Mouse (Mus musculus): ENCODE measurements around the gene Gm45799. TPM values are rescaled to one million over a fixed set of nuclear protein-coding genes. Genes with fewer than 3 reads are reported as not detected.
A peak's percentile ranks its signal among the peaks of the same experiment; 100 is the strongest.

Gm45799 gene
- polyA plus RNA-seq, 1 experiment from 2014 or later = 14.0 TPM

DNA sequence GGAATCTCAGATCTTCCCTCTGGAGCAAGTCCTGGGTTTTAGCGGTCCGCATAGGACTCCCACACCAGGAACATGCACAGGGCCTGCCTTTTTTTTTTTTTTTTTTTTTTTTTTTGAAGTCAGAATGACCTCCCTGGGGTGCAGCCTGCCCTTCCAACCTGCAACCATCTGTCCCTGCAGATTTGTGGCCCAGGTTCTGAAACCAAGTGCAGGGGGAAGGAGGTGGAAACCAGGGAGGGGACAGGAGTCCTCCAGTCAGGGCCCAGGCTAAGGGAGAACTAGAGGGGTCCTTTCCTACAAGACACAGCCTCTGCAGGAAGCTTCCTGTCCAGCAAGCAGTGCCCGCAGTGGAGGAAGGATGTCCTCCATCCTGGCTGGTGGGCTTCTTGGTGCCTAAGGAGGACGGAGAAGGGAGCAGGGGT lies 7.8 kb upstream of the Gm45799 start:
- Histone ChIP-seq H3K27ac (peak overlapping the region; percentile 88), H3K4me1 (peaks cover 20% of the 10 kb centered on the region), H3K36me3 (peaks cover 25% of the 10 kb centered on the region), H3K9me3 (replicated peaks) (no peaks in the 10 kb centered on the region), H3K27me3 (ENCODE audit: low read depth, poor library complexity, severe bottlenecking) (peaks cover 6% of the 10 kb centered on the region), H3K4me3 (peak overlapping the region; percentile 76)
- 26% methylated on average over 4 of the region's 4 CpGs for whole genome bisulfite sequencing
- DNase-seq (ENCODE audit: low spot score) = peak; percentile 51

DNA sequence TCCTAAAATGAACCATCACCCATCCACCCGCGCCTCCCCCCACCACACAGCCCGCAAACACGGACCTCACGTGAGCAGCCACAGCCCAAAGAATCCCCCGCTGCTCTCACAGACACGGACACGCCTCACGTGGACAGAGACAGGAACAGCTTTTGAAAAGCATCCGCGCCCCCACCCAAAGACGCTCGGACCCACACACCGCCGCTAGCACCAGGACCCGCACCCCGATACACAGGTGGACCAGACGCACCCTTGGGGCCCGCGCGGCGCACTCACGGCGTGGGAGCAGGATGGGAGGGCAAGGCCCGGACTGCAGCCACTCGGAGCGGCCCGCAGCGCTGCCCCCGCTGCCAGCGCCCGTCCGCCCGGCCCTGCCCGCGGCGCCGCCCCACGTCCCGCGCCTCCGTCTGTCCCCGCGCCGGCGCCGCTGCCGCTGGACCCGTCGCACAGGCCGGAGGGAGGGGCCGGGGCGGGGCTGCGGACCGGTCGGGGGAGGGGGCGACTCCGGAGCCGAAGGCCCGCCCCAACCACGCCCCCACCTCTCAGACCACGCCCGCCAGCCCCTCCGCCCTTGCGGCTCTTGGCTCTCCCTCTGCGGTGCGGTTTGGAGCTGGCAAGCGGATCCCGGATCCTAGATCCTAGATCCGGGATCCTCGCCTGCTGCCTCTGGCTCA lies 7.1 kb upstream of the Gm45799 start, which contains the start of gene Trim3:
TSS of gene Trim3 (minus strand) at position 445 of the 674 bp plus-strand sequence.
- Histone ChIP-seq H3K27ac (peak within 1 kb of the TSS; percentile 88), H3K4me3 (peak within 1 kb of the TSS; percentile 76), H3K27me3 (ENCODE audit: low read depth, poor library complexity, severe bottlenecking) (peaks cover 6% of the 10 kb centered on the region), H3K36me3 (peaks cover 32% of the 10 kb centered on the region), H3K9me3 (replicated peaks) (no peaks in the 10 kb centered on the region), H3K4me1 (peaks cover 20% of the 10 kb centered on the region)
- DNase-seq (ENCODE audit: low spot score) = peak; percentile 94
- under 1% methylated on average over 66 of the region's 71 CpGs for WGBS

DNA sequence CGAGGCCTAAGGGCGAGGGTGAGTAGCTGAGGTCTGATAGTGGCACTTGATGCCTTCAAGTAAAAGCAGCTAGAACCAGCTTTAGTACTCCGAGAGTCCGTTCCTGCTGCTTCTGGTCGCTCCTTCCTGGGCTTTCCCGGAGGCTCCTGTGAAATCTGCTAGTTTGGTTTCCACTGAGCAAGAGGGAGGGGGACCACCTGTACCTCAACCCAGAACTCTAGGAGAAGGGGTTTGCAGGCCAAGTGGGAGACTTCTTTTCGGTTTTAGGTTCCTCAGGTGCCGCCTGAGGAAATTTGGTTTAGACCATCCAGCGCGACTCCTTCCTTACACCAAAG lies 6.6 kb upstream of the Gm45799 start:
- Histone ChIP-seq H3K36me3 (peaks cover 37% of the 10 kb centered on the region), H3K27ac (peak overlapping the region; percentile 88), H3K4me3 (peak overlapping the region; percentile 76), H3K27me3 (ENCODE audit: low read depth, poor library complexity, severe bottlenecking) (peaks cover 6% of the 10 kb centered on the region), H3K9me3 (replicated peaks) (no peaks in the 10 kb centered on the region), H3K4me1 (peaks cover 20% of the 10 kb centered on the region)
- no peak for DNase-seq (ENCODE audit: low spot score)
- WGBS = 6% methylated on average over 10 of the region's 10 CpGs

DNA sequence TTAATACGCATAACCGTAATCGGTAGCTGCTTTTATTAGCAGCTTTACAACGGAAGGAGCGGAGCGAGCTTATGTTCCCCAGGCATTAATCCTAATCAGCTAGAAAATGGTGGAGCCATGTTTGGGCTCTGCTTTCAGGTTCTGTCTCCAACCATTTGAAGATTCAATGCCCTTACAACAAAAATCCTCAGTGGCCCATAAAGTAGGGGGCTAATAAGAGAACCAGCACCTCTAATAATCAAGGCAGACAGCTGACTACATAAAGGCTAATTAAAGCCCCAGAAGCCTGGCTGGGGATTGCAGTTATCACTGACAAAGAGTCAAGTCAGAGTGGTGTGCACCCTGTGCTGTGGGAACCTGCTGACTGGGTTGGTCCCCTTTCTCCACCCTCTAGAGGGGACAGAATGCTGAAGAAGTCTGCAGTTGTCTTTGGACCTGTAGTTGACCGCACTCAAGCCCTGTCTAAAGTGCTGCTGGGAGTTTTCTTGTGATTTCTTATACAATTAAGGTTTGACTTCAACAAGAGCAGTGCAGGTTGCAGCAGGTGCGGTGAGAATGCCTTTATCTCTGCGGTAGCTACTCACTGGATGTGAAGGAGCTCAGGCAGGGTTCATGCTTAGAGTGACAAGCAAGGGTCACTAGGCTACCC lies 6.0 kb upstream of the Gm45799 start:
- 58% methylated on average over 9 of the region's 9 CpGs for WGBS
- Histone ChIP-seq H3K27me3 (ENCODE audit: low read depth, poor library complexity, severe bottlenecking) (peaks cover 6% of the 10 kb centered on the region), H3K36me3 (peaks cover 38% of the 10 kb centered on the region), H3K27ac (no peak overlapping the region), H3K4me3 (peak overlapping the region; percentile 76), H3K9me3 (replicated peaks) (no peaks in the 10 kb centered on the region), H3K4me1 (peaks cover 24% of the 10 kb centered on the region)
- DNase-seq (ENCODE audit: low spot score) = no peak

DNA sequence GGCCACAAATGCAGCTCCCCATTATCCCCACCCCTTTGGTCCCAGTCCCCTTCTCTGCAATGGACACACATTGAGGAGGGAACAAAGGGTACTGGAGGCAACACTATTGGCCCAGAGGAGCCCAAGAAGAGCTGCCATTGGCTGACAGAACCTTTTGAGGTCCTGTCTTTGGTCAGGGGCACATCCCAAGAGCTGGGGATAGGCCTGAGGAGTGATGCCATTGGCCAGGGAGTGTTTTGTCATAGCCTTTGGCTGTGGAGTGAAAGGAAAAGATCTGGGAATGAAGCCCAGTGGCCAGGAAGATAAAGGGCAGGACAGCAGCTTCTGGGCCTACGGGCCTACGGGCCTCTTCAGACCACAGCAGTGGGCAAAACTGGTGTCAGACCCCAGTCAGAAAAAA lies 4.6 kb upstream of the Gm45799 start:
- peaks cover 30% of the 10 kb centered on the region for H3K4me1 ChIP-seq
- WGBS = 100% methylated on average over 2 of the region's 2 CpGs

DNA sequence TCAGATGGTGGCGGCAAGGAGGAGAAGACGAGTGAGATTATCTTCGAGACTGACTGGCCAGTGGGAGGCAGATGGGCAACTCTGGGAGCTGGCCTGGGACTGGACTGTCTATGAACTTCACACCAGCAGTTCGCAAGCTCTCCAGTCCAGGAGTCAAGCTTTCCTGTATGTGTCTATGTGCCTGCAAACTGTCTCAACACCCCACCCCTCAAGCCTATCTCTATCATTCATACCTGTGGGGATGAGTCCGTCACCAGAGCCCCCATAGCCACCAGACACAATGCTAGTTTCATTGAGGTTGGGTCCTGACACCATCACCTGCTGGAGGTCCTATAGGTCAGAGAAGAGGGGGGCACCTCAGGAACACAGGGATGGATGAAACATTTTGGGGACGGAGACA lies 1.6 kb upstream of the Gm45799 start:
- no peak overlapping the region for H3K27ac ChIP-seq
- H3K9me3 ChIP-seq (replicated peaks) = no peaks in the 10 kb centered on the region
- no peak for DNase-seq (ENCODE audit: low spot score)
- peaks cover 50% of the 10 kb centered on the region for H3K36me3 ChIP-seq
- H3K4me1 ChIP-seq = peaks cover 32% of the 10 kb centered on the region
- H3K4me3 ChIP-seq = peak overlapping the region; percentile 82; the same call in 1 of the 2 replicates
- WGBS = 93% methylated on average over 6 of the region's 6 CpGs
- peaks cover 6% of the 10 kb centered on the region for H3K27me3 ChIP-seq (ENCODE audit: low read depth, poor library complexity, severe bottlenecking)

More for the DNA sequence above, 4.6 kb upstream of the Gm45799 start:
- no peak overlapping the region for H3K4me3 ChIP-seq
- no peaks in the 10 kb centered on the region for H3K9me3 ChIP-seq (replicated peaks)
- peaks cover 6% of the 10 kb centered on the region for H3K27me3 ChIP-seq (ENCODE audit: low read depth, poor library complexity, severe bottlenecking)
- DNase-seq (ENCODE audit: low spot score) = no peak
- peaks cover 38% of the 10 kb centered on the region for H3K36me3 ChIP-seq
- no peak overlapping the region for H3K27ac ChIP-seq

DNA sequence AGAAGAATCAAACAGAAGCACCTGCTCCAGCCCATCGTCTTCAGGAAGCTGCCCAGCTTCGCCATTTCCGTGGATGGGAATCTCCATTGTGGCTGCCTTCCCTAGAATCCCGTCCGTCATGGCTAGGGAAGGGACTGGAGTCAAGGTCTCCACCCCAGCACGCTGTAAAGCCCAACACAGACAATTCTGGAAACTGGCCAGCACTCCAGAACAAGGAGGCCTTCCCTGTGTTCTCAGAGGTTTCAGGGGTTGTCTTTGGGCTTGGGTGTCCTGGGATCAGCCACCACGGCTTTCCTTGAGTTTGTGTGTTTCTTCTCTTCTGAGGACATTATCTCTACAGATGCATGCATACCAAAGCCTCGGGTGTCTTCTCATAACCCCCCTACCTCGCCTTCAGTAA lies 1.0 kb upstream of the Gm45799 start:
- peaks cover 27% of the 10 kb centered on the region for H3K4me1 ChIP-seq
- DNase-seq (ENCODE audit: low spot score) = no peak
- 82% methylated on average over 9 of the region's 9 CpGs for WGBS
- H3K9me3 ChIP-seq (replicated peaks) = no peaks in the 10 kb centered on the region
- H3K27me3 ChIP-seq (ENCODE audit: low read depth, poor library complexity, severe bottlenecking) = peaks cover 5% of the 10 kb centered on the region
- H3K4me3 ChIP-seq = peak overlapping the region; percentile 82
- H3K36me3 ChIP-seq = peaks cover 55% of the 10 kb centered on the region
- no peak overlapping the region; the same call in 1 of the 2 replicates for H3K27ac ChIP-seq

DNA sequence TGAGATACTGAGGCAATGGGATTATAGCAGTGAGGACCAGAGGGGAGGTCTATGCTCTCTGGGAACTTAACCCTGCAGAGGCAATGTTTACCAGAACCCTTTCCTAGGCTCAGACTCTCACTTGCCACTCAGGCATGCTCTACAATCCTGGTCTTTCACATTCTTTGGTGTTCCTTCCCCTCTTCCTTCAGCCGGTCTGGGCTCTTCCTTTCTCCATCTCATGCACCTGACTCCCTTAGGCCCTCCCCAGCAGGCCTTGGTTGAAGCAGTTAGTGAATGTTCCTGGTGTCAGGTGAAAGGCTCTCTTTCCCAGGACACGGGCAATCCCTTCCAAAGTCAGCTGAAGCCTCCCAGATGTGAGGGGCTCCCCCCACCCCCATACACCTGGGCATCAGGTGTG lies 596 bp upstream of the Gm45799 start, which contains the start of gene Timm10b:
TSS of gene Timm10b (plus strand) at position 301 of the 400 bp plus-strand sequence.
- WGBS = 7% methylated on average over 2 of the region's 2 CpGs
- no peak for DNase-seq (ENCODE audit: low spot score)
- Histone ChIP-seq H3K9me3 (replicated peaks) (no peaks in the 10 kb centered on the region), H3K27ac (peak within 1 kb of the TSS; percentile 87), H3K4me3 (peak within 1 kb of the TSS; percentile 82), H3K4me1 (peaks cover 23% of the 10 kb centered on the region), H3K36me3 (peaks cover 57% of the 10 kb centered on the region), H3K27me3 (ENCODE audit: low read depth, poor library complexity, severe bottlenecking) (peaks cover under 1% of the 10 kb centered on the region; the same call in 1 of the 2 replicates)

DNA sequence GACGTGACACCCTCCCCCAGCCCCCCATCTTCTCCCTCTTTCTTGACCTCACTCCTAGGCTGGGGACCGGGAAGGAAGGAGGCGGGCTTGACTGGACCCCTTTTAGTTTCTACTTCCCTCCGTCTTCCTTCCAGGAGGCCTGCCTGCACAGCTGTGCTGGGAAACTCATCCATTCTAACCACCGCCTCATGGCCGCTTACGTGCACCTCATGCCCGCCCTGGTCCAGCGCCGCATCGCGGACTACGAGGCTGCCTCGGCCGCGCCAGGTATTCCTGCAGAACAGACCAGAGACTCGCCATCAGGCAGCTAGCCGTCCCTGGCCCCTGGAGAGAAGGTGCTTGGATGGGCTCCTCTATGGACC lies 523 bp downstream of the Gm45799 start:
- Histone ChIP-seq H3K9me3 (replicated peaks) (no peaks in the 10 kb centered on the region), H3K4me1 (peaks cover 23% of the 10 kb centered on the region), H3K27me3 (ENCODE audit: low read depth, poor library complexity, severe bottlenecking) (no peaks in the 10 kb centered on the region), H3K36me3 (peaks cover 49% of the 10 kb centered on the region), H3K4me3 (peak overlapping the region; percentile 82), H3K27ac (peak overlapping the region; percentile 87)
- no peak for DNase-seq (ENCODE audit: low spot score)
- WGBS = 1% methylated on average over 18 of the region's 18 CpGs

DNA sequence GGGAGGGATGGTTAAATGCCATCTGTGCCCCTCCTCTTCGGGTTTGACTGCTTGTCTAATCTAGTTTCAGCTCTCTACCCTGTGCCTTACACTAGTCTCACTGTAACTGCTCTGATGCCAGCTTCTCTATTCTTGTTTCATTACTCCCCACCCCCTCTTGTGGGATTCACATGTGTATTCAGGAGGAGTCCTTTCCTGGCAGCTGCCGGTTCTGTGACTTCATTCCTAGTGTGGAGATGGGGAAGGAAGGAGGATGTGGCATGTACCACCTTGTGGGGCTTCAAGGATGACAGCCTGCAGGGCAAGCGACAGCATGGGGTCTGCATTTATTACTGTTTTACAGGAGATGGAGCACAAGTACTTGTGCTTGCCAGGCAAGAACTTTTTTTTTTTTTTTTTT lies 1.6 kb downstream of the Gm45799 start:
- no peak for DNase-seq (ENCODE audit: low spot score)
- Histone ChIP-seq H3K4me3 (peak overlapping the region; percentile 82; the same call in 1 of the 2 replicates), H3K36me3 (peaks cover 43% of the 10 kb centered on the region)

DNA sequence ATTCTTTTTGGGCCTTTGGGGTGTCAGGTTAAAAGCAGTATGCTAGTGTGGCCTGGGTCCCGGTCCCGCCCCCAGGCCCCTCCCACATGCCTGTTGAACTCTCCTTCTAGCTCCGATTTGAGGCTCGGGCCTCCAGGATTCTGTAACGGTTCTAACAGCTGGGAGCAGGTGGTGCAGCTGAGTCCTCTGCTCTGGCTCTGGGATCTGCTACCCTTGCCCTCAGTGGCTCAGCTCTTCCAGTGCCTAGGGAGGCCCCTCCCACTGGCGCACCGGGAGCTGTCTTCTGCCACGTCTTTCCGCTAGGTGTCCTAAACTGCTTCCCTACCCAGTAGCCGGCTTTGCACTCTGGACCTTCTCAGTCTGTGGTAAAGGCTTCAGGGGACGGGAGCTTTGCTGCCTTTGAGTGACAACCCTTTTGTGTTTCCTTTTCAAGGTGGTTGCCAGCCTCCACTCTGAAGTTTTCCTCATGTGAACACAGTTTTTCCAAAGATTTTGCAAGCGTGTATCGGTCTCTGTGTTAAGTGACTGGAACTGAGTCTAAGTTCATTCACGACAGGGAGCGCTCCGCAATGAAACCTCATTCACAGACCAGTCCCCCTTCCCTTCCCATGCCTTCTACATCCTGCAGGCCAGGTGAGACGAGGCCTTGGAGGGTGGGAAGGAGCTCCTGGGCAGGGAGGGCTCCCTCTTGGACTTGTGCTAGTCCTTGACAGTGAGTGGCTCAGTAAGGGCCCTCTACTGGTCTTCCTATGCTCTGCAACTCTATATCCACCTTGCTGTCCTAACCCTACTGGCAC lies 10.5 kb downstream of the Gm45799 start, which contains the start of gene Dnhd1:
TSS of gene Dnhd1 (plus strand) at position 189 of the 797 bp plus-strand sequence.
- no peaks in the 10 kb centered on the region for H3K27me3 ChIP-seq (ENCODE audit: low read depth, poor library complexity, severe bottlenecking)
- no peaks in the 10 kb centered on the region for H3K9me3 ChIP-seq (replicated peaks)
- H3K36me3 ChIP-seq = peaks cover 8% of the 10 kb centered on the region
- H3K27ac ChIP-seq = 0 out of 2 replicates have a peak within 1 kb of the TSS, but pooled peaks have one; percentile 53
- 3% methylated on average over 17 of the region's 17 CpGs for WGBS
- peaks cover 15% of the 10 kb centered on the region for H3K4me1 ChIP-seq
- H3K4me3 ChIP-seq = peak within 1 kb of the TSS; percentile 48
- peak; percentile 78 for DNase-seq (ENCODE audit: low spot score)

More for the DNA sequence above, 1.6 kb downstream of the Gm45799 start:
- peaks cover 23% of the 10 kb centered on the region for H3K4me1 ChIP-seq
- no peaks in the 10 kb centered on the region for H3K9me3 ChIP-seq (replicated peaks)
- 81% methylated on average over 3 of the region's 3 CpGs for WGBS
- no peaks in the 10 kb centered on the region for H3K27me3 ChIP-seq (ENCODE audit: low read depth, poor library complexity, severe bottlenecking)
- no peak overlapping the region for H3K27ac ChIP-seq

DNA sequence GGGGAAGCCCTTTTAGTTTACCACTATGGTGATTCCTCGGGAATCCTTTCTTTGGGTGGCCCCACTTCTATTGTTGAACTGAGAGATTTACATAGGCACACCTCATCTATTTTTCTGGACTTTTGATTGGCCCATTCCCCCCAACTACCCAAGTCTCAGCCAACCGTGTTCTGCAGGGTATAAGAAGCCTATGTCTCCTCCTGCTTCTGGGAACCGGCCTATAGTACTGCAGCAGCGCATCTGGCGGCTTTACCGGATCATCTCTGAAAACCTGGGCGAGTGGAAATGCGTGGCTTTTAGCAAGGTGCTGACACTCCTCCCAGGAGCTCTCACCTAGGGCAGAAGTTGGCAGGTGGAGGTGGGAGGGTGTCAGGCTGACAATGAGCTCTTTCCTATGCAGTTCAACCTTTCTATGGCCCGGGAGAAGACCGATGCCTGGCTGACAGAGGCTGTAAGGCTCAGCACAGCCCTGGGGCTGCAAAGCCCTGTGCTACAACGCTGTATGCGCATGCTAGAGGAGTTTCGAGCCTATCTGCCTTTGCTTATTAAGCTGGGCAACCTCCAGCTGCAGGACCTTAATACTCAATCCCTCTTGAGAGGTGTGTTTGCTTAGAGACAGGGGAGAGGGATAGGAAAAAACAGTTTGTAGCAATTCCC lies 45.3 kb downstream of the Gm45799 start:
- Histone ChIP-seq H3K36me3 (no peaks in the 10 kb centered on the region), H3K27me3 (ENCODE audit: low read depth, poor library complexity, severe bottlenecking) (peaks cover 4% of the 10 kb centered on the region; the same call in 1 of the 2 replicates), H3K4me3 (peak overlapping the region; percentile 25), H3K27ac (no peak overlapping the region), H3K9me3 (replicated peaks) (no peaks in the 10 kb centered on the region), H3K4me1 (peaks cover 4% of the 10 kb centered on the region; the same call in 1 of the 2 replicates)
- WGBS = 14% methylated on average over 13 of the region's 13 CpGs
- no peak for DNase-seq (ENCODE audit: low spot score)

Data from limb, embryonic 10.5 days (tissue).